Mouse (Mus musculus) ovary, postnatal 14 days (tissue): ENCODE data around the gene Gm21861.
"Not testable (repeated sequence)": the region's sequence is repeated elsewhere in the genome, so short reads cannot be mapped to it uniquely, and the experiment has no call there.

Source experiments
- DNase-seq: peaks from one replicate; pipeline ENCODE4 v3.0.0; 2022; ENCODE audit warnings: low spot score

Gm21861 gene

GRCm38 (mm10) chrY:58814497-58814896, at the start of gene Gm21861:
Gm21861 (minus strand) TSS chrY:58814597.
- not testable (repeated sequence) for DNase-seq
